Mouse (Mus musculus) kidney, adult 2 months (tissue): ENCODE data around the gene Tsfm.

Source experiments
- CTCF ChIP-seq: fragments of 200-500 bp; conservative IDR thresholded peaks from 2 replicates; pipeline ENCODE4 v1.5.1; 2011; ENCODE audit warnings: low read depth, mild to moderate bottlenecking, control low read depth, low read length, moderate library complexity, mixed read lengths; ENCODE audit not compliant: insufficient read depth, insufficient read length
- POLR2A ChIP-seq: fragments of 200-500 bp; IDR thresholded peaks from one replicate; pipeline ENCODE4 v1.6.1; 2011; ENCODE audit warnings: low read depth, low read length, control low read depth

DNA sequence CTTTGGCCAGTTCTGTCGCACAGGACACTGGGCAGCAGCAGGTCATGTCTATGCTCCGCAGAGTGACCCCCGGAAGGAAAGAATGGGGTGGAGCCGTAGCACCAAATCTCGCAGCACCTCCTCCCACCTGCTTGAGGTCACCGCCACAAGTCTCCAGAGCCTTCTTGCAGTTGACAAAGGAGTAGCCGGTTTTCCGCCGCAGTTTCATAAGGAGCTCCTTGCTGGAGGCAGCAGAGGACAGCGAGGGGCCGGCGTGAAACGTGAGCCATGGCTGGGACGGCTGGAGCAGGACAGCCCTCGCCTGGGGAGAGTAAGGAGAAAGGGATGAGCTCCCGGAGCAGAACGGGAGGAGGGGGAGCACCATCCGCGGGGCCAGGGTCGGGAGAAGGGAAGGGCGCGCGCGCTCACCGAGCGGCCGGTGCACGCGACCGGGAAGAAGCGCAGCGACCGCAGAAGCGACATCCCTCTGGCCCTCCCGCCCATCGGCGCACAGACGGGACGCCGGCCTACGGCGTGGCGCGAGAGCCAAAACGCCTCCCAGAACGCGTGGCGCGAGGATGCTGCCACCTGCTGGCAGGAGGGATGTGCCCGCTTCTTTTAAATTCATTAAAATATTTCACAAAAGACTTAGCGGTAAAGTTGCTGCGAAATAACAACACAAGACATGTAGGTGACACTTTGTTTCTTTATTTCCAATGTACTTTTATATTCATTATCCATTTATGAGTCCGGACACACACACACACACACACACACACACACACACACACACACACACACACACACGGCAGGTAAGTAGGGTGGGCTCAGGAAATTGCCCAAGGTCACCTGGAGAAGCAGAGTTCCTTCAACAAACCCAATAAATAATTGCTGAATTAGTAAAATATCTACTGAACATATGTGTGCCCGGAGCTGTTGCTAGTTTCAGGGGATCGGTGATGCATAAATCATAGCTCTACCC, at the start of gene Tsfm:
- peak; percentile 94 for TF ChIP-seq CTCF
- TF ChIP-seq POLR2A, result no peak
